Mouse (Mus musculus): ENCODE measurements around the gene Tubb2b. TPM values are rescaled to one million over a fixed set of nuclear protein-coding genes. Genes with fewer than 3 reads are reported as not detected.

Tubb2b gene
- polyA plus RNA-seq, 1 experiment from 2014 or later: 321 TPM

- peak overlapping the region; percentile 100 for H3K27ac ChIP-seq (ENCODE audit: low read depth, low read length)
- under 1% methylated on average over 24 of the region's 24 CpGs for WGBS
- peak; percentile 65 for ATAC-seq (ENCODE audit: low FRiP score)
- H3K27me3 ChIP-seq (ENCODE audit: control insufficient read depth, insufficient read depth, low read length): no peaks in the 10 kb centered on the region
- H3K9me3 ChIP-seq (ENCODE audit: control insufficient read depth, low read length): no peaks in the 10 kb centered on the region
- H3K4me2 ChIP-seq: peak overlapping the region; percentile 96
- peak overlapping the region; percentile 95 for H3K4me3 ChIP-seq (ENCODE audit: low read depth, low read length)
- peak overlapping the region; percentile 85 for H3K9ac ChIP-seq (ENCODE audit: low read length)
- peaks cover 25% of the 10 kb centered on the region for H3K4me1 ChIP-seq (ENCODE audit: control insufficient read depth, insufficient read depth, low read length)
- H3K36me3 ChIP-seq (ENCODE audit: control insufficient read depth, insufficient read depth, low read length): peaks cover 3% of the 10 kb centered on the region; the same call in 1 of the 2 replicates
- peak; percentile 98 for DNase-seq (ENCODE audit: low spot score, missing footprints)
Measured at GRCm38 (mm10) chr13:34131011-34131707, 893 bp upstream of the Tubb2b start.

DNA sequence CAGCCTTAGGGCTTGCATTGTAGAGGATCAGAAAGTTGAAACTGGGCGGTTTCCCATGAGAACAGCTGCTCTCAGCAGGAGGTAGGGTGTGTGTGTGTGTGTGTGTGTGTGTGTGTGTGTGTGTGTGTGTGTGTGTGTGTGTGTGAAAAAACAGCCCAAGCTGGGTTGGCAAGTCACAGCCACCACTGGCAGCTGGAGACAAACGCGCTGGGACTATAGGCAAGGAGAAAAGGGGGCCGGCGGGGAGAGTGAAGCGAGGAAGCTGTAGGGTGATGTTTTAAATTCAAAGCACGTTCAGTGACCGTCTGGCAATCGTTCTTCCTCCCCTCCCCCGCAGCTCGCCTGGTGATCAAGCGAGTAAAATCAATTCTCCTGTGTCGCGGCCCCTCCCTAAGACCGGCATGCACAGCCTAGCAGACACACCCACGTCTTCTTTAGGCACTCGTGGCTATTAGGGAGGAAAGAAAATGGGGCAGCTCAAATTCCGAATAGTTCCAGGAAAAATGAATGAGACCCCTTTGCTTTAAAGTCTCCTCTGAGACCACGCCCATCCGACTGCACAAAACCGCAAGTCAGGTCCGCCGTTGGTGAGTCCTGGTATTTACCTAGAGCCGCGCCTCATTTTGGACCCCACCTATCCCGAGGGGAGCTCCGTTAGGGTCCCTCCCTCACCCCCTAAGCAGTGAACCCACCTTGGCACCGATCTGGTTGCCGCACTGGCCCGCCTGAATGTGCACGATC, 611 bp downstream of the Tubb2b start:
- Histone ChIP-seq H3K36me3 (ENCODE audit: control insufficient read depth, insufficient read depth, low read length) (peaks cover 11% of the 10 kb centered on the region), H3K4me2 (peak overlapping the region; percentile 96), H3K4me1 (ENCODE audit: control insufficient read depth, insufficient read depth, low read length) (peaks cover 36% of the 10 kb centered on the region), H3K9ac (ENCODE audit: low read length) (peak overlapping the region; percentile 85), H3K27ac (ENCODE audit: low read depth, low read length) (peak overlapping the region; percentile 100), H3K4me3 (ENCODE audit: low read depth, low read length) (peak overlapping the region; percentile 95), H3K27me3 (ENCODE audit: control insufficient read depth, insufficient read depth, low read length) (no peaks in the 10 kb centered on the region), H3K9me3 (ENCODE audit: control insufficient read depth, low read length) (no peaks in the 10 kb centered on the region)
- under 1% methylated on average over 31 of the region's 31 CpGs for WGBS
- peak; percentile 13 for ATAC-seq (ENCODE audit: low FRiP score)
- DNase-seq (ENCODE audit: low spot score, missing footprints): peak; percentile 97

- Histone ChIP-seq H3K27ac (ENCODE audit: low read depth, low read length) (no peak overlapping the region), H3K27me3 (ENCODE audit: control insufficient read depth, insufficient read depth, low read length) (no peaks in the 10 kb centered on the region), H3K9ac (ENCODE audit: low read length) (peak overlapping the region; percentile 85), H3K4me3 (ENCODE audit: low read depth, low read length) (peak overlapping the region; percentile 95), H3K4me2 (peak overlapping the region; percentile 96), H3K4me1 (ENCODE audit: control insufficient read depth, insufficient read depth, low read length) (peaks cover 37% of the 10 kb centered on the region), H3K36me3 (ENCODE audit: control insufficient read depth, insufficient read depth, low read length) (peaks cover 11% of the 10 kb centered on the region), H3K9me3 (ENCODE audit: control insufficient read depth, low read length) (no peaks in the 10 kb centered on the region)
- ATAC-seq (ENCODE audit: low FRiP score) (no peak), DNase-seq (ENCODE audit: low spot score, missing footprints) (peak; percentile 85)
- 68% methylated on average over 9 of the region's 9 CpGs for WGBS
Measured at GRCm38 (mm10) chr13:34128276-34129114, 1.8 kb downstream of the Tubb2b start.

DNA sequence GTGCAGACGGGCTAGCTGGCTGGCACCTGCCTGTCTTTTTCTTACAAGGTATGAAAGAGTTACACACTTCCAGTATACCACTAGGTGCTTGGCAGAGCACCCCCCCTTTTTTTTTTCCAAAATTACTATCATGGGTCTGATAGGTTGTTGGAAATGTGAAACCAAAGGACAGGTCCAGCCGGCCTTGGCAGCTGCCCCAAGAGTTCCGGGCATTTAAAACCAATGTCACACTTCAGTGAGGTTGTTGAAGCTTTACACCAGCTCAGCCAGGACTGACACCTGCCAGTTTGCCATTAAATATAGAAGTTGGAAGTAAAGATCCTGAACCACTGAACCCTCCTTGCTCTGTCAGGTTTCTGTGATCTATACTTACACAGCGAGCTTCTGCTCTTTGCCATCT, 4.6 kb downstream of the Tubb2b start:
- DNase-seq (ENCODE audit: low spot score, missing footprints) (no peak), ATAC-seq (ENCODE audit: low FRiP score) (no peak)
- H3K4me3 ChIP-seq (ENCODE audit: low read depth, low read length): peak overlapping the region; percentile 27
- H3K27me3 ChIP-seq (ENCODE audit: control insufficient read depth, insufficient read depth, low read length): no peaks in the 10 kb centered on the region
- no peaks in the 10 kb centered on the region for H3K9me3 ChIP-seq (ENCODE audit: control insufficient read depth, low read length)
- peaks cover 11% of the 10 kb centered on the region for H3K36me3 ChIP-seq (ENCODE audit: control insufficient read depth, insufficient read depth, low read length)
- peak overlapping the region; percentile 48 for H3K9ac ChIP-seq (ENCODE audit: low read length)
- 81% methylated on average over 4 of the region's 4 CpGs for WGBS
- H3K4me1 ChIP-seq (ENCODE audit: control insufficient read depth, insufficient read depth, low read length): peaks cover 32% of the 10 kb centered on the region
- H3K27ac ChIP-seq (ENCODE audit: low read depth, low read length): no peak overlapping the region
- H3K4me2 ChIP-seq: peak overlapping the region; percentile 45

- Histone ChIP-seq H3K4me1 (ENCODE audit: control insufficient read depth, insufficient read depth, low read length) (peaks cover 21% of the 10 kb centered on the region), H3K27ac (ENCODE audit: low read depth, low read length) (no peak overlapping the region), H3K36me3 (ENCODE audit: control insufficient read depth, insufficient read depth, low read length) (peaks cover 5% of the 10 kb centered on the region), H3K27me3 (ENCODE audit: control insufficient read depth, insufficient read depth, low read length) (no peaks in the 10 kb centered on the region), H3K9ac (ENCODE audit: low read length) (no peak overlapping the region), H3K4me3 (ENCODE audit: low read depth, low read length) (no peak overlapping the region), H3K9me3 (ENCODE audit: control insufficient read depth, low read length) (no peaks in the 10 kb centered on the region), H3K4me2 (no peak overlapping the region)
- ATAC-seq (ENCODE audit: low FRiP score): no peak
- no peak for DNase-seq (ENCODE audit: low spot score, missing footprints)
- WGBS: 97% methylated on average over 2 of the region's 2 CpGs
Measured at GRCm38 (mm10) chr13:34120536-34120935, 9.7 kb downstream of the Tubb2b start.

GRCm38 (mm10) chr13:34119406-34119805, 10.9 kb downstream of the Tubb2b start:
- peaks cover 10% of the 10 kb centered on the region for H3K4me1 ChIP-seq (ENCODE audit: control insufficient read depth, insufficient read depth, low read length)
- no peaks in the 10 kb centered on the region; the same call in 1 of the 2 replicates for H3K36me3 ChIP-seq (ENCODE audit: control insufficient read depth, insufficient read depth, low read length)
- no peaks in the 10 kb centered on the region for H3K9me3 ChIP-seq (ENCODE audit: control insufficient read depth, low read length)
- H3K4me2 ChIP-seq: no peak overlapping the region
- WGBS: 85% methylated on average over 4 of the region's 4 CpGs
- no peak for DNase-seq (ENCODE audit: low spot score, missing footprints)
- ATAC-seq (ENCODE audit: low FRiP score): no peak
- no peak overlapping the region for H3K9ac ChIP-seq (ENCODE audit: low read length)
- no peak overlapping the region for H3K27ac ChIP-seq (ENCODE audit: low read depth, low read length)
- H3K4me3 ChIP-seq (ENCODE audit: low read depth, low read length): no peak overlapping the region
- H3K27me3 ChIP-seq (ENCODE audit: control insufficient read depth, insufficient read depth, low read length): no peaks in the 10 kb centered on the region

DNA sequence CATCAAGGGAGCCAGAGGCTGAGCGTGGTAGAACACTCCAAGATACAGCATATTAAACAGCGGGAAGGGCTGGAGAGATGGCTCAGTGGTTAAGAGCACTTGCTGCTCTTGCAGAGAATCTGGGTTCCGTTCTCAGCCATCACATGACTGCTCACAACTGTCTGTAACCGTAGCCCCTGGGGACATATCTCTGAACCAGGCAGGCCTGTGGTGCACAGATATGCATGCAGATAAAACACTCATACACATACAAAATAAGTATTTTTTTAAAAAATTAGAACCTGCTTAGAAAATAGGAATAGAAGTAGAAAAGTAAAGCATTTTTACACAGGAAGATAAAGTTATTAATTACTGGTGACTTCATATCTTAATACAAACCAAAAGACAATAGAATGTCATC, 11.4 kb downstream of the Tubb2b start:
- 86% methylated on average over 4 of the region's 4 CpGs for whole genome bisulfite sequencing
- no peaks in the 10 kb centered on the region for H3K27me3 ChIP-seq (ENCODE audit: control insufficient read depth, insufficient read depth, low read length)
- no peak overlapping the region for H3K27ac ChIP-seq (ENCODE audit: low read depth, low read length)
- no peak overlapping the region for H3K9ac ChIP-seq (ENCODE audit: low read length)
- H3K4me2 ChIP-seq: no peak overlapping the region
- H3K4me3 ChIP-seq (ENCODE audit: low read depth, low read length): no peak overlapping the region
- DNase-seq (ENCODE audit: low spot score, missing footprints): no peak
- H3K9me3 ChIP-seq (ENCODE audit: control insufficient read depth, low read length): no peaks in the 10 kb centered on the region
- no peaks in the 10 kb centered on the region; the same call in 1 of the 2 replicates for H3K36me3 ChIP-seq (ENCODE audit: control insufficient read depth, insufficient read depth, low read length)
- peaks cover 8% of the 10 kb centered on the region for H3K4me1 ChIP-seq (ENCODE audit: control insufficient read depth, insufficient read depth, low read length)
- no peak for ATAC-seq (ENCODE audit: low FRiP score)

DNA sequence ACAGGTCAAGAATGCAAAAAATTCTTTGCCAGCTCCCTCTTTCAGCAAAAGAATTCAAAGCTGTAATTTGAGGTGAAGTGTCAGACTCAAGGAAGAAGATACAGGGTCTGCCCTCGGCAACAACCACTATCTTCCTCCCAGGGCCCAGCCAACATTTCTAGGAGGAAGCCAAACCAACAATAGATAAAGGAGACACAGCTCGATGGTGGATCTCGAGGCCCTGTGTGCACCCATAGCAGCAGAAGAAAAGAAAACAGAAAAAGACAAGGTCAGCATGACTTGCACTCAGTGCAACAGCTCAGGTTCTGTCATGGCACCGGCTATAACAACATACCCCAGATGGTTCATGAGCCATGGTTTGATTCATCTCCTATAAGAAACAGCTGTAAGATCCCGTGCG, 13.8 kb downstream of the Tubb2b start:
- Histone ChIP-seq H3K4me3 (ENCODE audit: low read depth, low read length) (no peak overlapping the region), H3K9ac (ENCODE audit: low read length) (no peak overlapping the region), H3K27ac (ENCODE audit: low read depth, low read length) (no peak overlapping the region), H3K27me3 (ENCODE audit: control insufficient read depth, insufficient read depth, low read length) (no peaks in the 10 kb centered on the region), H3K4me2 (no peak overlapping the region), H3K36me3 (ENCODE audit: control insufficient read depth, insufficient read depth, low read length) (no peaks in the 10 kb centered on the region), H3K4me1 (ENCODE audit: control insufficient read depth, insufficient read depth, low read length) (no peaks in the 10 kb centered on the region), H3K9me3 (ENCODE audit: control insufficient read depth, low read length) (no peaks in the 10 kb centered on the region)
- ATAC-seq (ENCODE audit: low FRiP score) (no peak), DNase-seq (ENCODE audit: low spot score, missing footprints) (no peak)
- 88% methylated on average over 6 of the region's 6 CpGs for WGBS
